Mouse (Mus musculus) CD8-positive naive resting alpha-beta T cell, adult 2 months (primary cell): ENCODE data around the gene Grik5.

Experiments
- DNase-seq, 2 experiments: peaks; one replicate each; pipeline ENCODE4 v3.0.0; 2022; ENCODE audit warnings: low read depth in 2 of 2, low spot score in 2 of 2

The Grik5 gene

GRCm38 (mm10) chr7:25035916-25036315, 36.2 kb downstream of the Grik5 start:
- peak; percentile 60 to 69 for DNase-seq

GRCm38 (mm10) chr7:25034796-25035195, 37.4 kb downstream of the Grik5 start:
- DNase-seq = no peak

GRCm38 (mm10) chr7:25031528-25031927, 40.6 kb downstream of the Grik5 start:
- DNase-seq = no peak

- peak; percentile 58 to 76 for DNase-seq
Measured at GRCm38 (mm10) chr7:25030032-25030753, 42.0 kb downstream of the Grik5 start.

- no peak for DNase-seq
Measured at GRCm38 (mm10) chr7:25026452-25026851, 45.7 kb downstream of the Grik5 start.

GRCm38 (mm10) chr7:25025855-25026439, 46.2 kb downstream of the Grik5 start:
- DNase-seq = no peak

GRCm38 (mm10) chr7:25011592-25011991, 60.6 kb downstream of the Grik5 start:
- no peak for DNase-seq

- no peak for DNase-seq
Measured at GRCm38 (mm10) chr7:25010090-25010913, 61.8 kb downstream of the Grik5 start.

GRCm38 (mm10) chr7:25009099-25009700, 62.9 kb downstream of the Grik5 start:
- no peak for DNase-seq

GRCm38 (mm10) chr7:25008635-25009034, 63.5 kb downstream of the Grik5 start:
- DNase-seq = peak; percentile 36 to 61

- DNase-seq = no peak
Measured at GRCm38 (mm10) chr7:25007609-25008374, 64.4 kb downstream of the Grik5 start.

GRCm38 (mm10) chr7:25006586-25007364, 65.4 kb downstream of the Grik5 start:
- no peak for DNase-seq

- no peak for DNase-seq
Measured at GRCm38 (mm10) chr7:25006171-25006570, 66.0 kb downstream of the Grik5 start.

- DNase-seq = no peak
Measured at GRCm38 (mm10) chr7:25005421-25006065, 66.6 kb downstream of the Grik5 start, which contains the start of gene Atp1a3. Atp1a3 (minus strand) TSS chr7:25005958.

GRCm38 (mm10) chr7:25004806-25005205, 67.3 kb downstream of the Grik5 start:
- no peak for DNase-seq

GRCm38 (mm10) chr7:25003820-25004388, 68.2 kb downstream of the Grik5 start:
- no peak for DNase-seq

- DNase-seq = no peak
Measured at GRCm38 (mm10) chr7:25003291-25003690, 68.9 kb downstream of the Grik5 start.

- peak; percentile 57 to 67 for DNase-seq
Measured at GRCm38 (mm10) chr7:25000711-25001110, 71.4 kb downstream of the Grik5 start.

GRCm38 (mm10) chr7:25000211-25000610, 71.9 kb downstream of the Grik5 start:
- peak; percentile 20 to 46 for DNase-seq
